Mouse (Mus musculus): ENCODE measurements around the gene Unc5a. TPM values are rescaled to one million over a fixed set of nuclear protein-coding genes. Genes with fewer than 3 reads are reported as not detected.

Gene Unc5a
- total RNA-seq, 2 experiments from 2014 or later = 146 to 148 TPM

DNA sequence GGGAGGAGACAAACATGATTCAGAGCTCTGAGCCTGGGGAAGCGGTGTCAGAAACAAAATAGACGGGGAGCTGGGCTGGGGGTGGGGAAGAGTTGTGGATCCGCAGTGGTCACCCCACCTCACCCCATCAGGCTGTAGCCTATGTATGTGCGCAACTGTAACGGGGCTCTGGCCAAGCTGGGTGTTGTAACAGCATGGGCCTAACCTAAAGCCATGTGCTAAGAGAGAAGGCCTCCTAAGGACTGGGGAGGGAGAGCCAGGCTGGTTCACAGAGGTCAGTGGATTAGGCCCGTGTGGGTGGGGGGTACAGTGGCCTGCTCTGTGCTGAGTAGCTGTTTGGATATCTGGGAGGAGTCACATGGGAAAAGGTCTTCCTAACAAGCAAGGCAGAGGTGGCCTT lies 10.6 kb downstream of the Unc5a start:
- Histone ChIP-seq H3K27ac (peak overlapping the region; percentile 87; the same call in 1 of the 2 replicates), H3K4me3 (no peak overlapping the region)
- DNase-seq (ENCODE audit: low spot score in 2 of 2) = no peak
- TF ChIP-seq CTCF (conservative IDR thresholded peaks at IDR 0.05) = no peak

DNA sequence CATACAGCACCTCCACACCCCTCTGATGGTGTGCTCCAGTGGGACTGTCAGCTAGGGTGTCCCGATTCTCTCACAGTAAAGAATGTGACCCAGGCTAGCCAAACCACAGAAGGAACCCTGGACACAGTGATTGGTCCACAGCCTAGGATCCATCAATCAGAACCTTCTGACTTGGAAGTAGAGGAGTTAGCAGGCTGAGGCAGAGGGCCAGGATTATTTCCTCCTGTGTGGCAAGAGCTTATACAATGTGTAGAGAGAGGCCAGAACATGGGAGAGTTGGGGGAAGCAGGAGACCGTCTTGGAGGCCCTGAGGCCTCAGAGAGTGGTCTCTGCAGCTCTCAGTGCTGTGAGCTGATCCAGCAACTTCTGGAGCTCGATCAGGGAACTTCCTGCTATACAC lies 11.3 kb downstream of the Unc5a start:
- TF ChIP-seq CTCF (conservative IDR thresholded peaks at IDR 0.05) = no peak
- Histone ChIP-seq H3K4me3 (no peak overlapping the region), H3K27ac (peak overlapping the region; percentile 87; the same call in 1 of the 2 replicates)
- no peak for DNase-seq (ENCODE audit: low spot score in 2 of 2)

DNA sequence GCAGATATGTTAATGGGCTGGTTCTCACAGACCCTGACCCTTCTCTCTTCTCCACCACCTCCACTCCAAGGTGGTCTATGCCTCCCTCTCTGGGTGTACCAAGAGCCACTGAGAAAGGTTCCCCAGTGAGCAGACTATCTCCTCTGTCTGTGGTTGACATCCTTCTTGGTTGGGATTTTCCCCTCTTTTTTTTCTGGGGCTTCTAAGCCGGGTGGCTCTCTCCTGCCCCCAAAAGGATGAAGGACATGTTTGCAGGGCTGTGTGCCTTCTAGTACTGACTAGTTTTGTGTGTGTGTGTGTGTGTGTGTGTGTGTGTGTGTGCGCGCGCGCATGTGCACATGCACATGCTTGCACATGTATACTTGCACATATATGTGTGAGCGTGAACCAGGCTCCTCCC lies 16.0 kb downstream of the Unc5a start:
- peak in 1 of 2 experiments; percentile 37 for DNase-seq (ENCODE audit: low spot score in 2 of 2)
- Histone ChIP-seq H3K4me3 (no peak overlapping the region), H3K27ac (peak overlapping the region; percentile 8; the same call in 1 of the 2 replicates)
- TF ChIP-seq CTCF (conservative IDR thresholded peaks at IDR 0.05) = peak; percentile 74

DNA sequence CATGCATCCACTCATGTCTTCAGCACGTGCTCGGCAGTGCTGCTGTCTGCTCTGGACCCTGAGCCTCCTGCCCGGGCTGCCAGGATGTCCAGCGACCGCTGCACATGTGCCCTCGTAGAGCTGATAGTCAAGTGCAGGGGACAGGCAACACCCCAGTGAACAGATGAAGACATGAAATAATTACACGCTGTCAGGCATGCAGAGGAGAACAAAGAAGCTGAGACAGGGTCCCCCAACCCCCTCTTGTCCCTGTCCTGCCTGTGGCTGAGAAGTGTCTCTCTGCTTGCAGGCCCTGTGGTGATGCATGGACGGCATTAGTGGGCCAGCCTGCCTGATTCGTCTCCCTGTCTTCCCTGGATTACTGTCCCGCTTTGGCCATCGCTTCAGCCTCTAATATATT lies 18.3 kb downstream of the Unc5a start:
- no peak overlapping the region for H3K4me3 ChIP-seq
- TF ChIP-seq CTCF (conservative IDR thresholded peaks at IDR 0.05) = no peak
- DNase-seq (ENCODE audit: low spot score in 2 of 2) = no peak
- H3K27ac ChIP-seq = peak overlapping the region; percentile 32; the same call in 1 of the 2 replicates

DNA sequence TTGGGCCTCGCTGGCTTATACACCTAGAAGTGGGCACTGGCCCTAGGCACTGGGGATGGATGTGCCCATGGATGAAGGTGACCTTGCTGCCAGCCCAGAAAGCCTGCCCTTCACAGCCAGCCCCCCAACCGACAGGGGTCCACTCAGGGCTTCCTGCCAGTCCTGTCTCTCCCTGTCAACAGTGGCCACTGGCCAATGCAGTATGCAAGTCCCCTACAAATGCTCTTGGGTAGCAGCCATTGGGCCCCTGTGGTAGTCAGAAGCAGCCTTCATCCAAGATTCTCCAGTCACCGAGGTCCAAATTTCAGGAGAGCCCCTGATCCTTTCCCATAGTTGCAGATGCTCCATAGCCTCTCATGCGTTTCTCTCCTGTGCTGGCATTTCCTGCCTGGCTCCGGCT lies 19.4 kb downstream of the Unc5a start:
- TF ChIP-seq CTCF (conservative IDR thresholded peaks at IDR 0.05) = no peak
- peak overlapping the region; percentile 29; the same call in 1 of the 2 replicates for H3K27ac ChIP-seq
- no peak overlapping the region for H3K4me3 ChIP-seq
- DNase-seq (ENCODE audit: low spot score in 2 of 2) = no peak

DNA sequence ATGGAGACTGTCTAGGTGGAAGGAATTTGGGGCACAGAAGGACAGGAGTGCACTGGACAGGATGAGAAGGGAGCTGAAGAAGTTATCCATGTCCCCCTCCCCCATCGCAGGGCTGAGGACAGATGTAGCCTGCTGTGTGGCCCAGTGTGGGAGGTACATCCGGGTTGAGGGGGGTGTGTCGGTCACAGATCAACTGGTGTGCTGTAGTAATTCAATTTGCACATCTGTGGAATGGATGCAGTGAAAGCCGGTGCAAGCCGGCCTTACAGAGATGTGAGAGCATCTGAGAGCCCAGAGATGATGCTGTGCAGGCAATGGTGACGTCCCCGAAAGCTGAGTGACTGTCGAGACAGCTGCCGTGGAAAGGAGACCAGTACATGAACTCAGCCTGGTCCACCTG lies 20.3 kb downstream of the Unc5a start:
- no peak for TF ChIP-seq CTCF (conservative IDR thresholded peaks at IDR 0.05)
- no peak overlapping the region for H3K4me3 ChIP-seq
- no peak overlapping the region for H3K27ac ChIP-seq
- DNase-seq (ENCODE audit: low spot score in 2 of 2) = no peak

DNA sequence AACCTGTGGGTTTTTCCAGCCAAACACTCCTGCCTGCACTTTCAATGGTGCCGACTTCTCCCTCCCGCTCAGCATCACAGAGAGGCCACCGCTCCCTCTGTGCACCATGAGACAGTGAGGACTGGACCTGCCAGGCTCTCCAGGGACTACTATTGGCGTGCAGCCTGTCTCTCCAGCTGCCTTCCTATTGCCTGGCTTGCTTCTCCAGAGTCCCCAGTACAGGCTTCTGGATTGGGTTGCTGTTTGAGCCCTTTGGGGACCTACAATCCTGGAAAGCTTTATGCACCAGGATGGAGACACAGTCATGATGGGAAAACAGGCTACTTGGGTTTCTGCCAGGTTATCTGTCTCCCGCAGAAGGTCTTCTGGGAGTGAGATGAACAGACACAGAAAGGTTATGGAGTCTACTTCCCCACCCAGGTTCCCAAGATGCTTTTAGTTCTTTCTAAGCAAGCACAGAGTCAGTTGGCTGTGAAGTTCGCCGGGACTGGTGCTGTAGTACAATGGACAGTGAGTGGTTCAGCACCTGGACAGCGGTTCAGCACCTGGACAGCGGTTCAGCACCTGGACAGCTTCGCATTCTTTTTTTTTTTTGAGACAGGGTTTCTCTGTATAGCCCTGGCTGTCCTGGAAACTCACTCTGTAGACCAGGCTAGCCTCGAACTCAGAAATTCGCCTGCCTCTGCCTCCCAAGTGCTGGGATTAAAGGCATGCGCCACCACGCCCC lies 21.5 kb downstream of the Unc5a start:
- DNase-seq (ENCODE audit: low spot score in 2 of 2) = no peak
- Histone ChIP-seq H3K4me3 (no peak overlapping the region), H3K27ac (no peak overlapping the region)
- TF ChIP-seq CTCF (conservative IDR thresholded peaks at IDR 0.05) = no peak

DNA sequence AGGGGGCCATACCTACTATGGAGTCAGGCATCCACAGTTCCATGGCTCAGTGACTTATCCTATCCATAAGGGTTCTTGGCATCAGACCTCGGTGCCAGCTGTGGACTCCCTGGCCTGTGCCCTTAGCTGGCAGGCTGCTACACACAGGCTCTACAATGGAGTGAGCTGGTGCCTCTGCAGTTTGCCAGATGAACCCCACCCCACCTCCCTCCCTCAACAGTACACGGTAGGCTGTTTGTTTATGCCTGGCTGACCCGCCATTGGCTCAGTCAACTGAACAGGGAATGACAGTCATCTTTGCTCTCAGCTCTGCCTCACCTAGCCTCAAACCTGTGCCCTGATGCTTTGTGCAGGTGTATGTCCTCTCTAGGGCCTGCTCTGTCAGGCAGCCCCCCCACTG lies 26.3 kb downstream of the Unc5a start:
- TF ChIP-seq CTCF (conservative IDR thresholded peaks at IDR 0.05) = no peak
- DNase-seq (ENCODE audit: low spot score in 2 of 2) = no peak
- H3K27ac ChIP-seq = no peak overlapping the region
- no peak overlapping the region for H3K4me3 ChIP-seq

DNA sequence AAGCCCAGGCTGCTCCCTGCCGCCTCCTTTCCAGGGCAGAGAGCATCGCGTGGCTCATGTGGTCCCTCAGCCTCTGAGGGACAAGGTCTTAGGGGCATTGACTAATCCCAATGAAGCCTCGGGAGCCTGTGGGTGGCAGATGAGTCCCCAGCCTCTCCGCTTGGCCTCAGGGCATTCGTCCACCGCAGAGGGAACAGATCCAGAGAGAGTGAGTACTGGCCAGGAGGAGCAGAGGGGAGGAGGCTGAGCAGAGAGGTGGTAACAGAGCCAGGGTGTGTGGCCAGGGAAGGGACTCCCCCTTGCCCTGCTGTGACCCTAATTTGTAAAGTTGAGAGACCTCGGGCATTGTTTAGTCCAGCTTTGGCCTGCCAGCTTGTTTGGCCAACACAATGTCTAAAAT lies 29.6 kb downstream of the Unc5a start:
- DNase-seq (ENCODE audit: low spot score in 2 of 2) = no peak
- no peak for TF ChIP-seq CTCF (conservative IDR thresholded peaks at IDR 0.05)
- Histone ChIP-seq H3K4me3 (no peak overlapping the region), H3K27ac (peak overlapping the region; percentile 67; the same call in 1 of the 2 replicates)

DNA sequence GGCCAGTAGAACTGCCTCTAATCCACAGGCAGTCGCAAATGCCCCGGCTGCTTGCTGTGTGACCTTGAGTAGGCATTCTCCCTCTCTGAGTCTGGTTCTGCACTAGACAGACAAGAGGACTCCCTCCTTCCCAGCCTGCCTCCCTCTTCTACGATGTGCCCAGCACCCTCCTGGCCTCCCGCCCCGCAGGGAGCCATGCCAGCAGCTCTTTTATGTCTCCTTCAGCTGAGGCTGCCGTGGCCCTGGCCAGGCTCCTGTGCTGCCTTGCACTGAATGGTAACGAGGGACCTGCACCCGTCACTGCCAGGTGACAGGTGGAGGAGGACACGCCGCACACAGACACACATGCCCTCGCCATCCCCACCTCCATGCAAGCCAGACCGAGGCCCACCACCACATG lies 31.7 kb downstream of the Unc5a start:
- TF ChIP-seq CTCF (conservative IDR thresholded peaks at IDR 0.05) = no peak
- peak overlapping the region; percentile 6; the same call in 1 of the 2 replicates for H3K4me3 ChIP-seq
- peak; percentile 37 to 44 for DNase-seq (ENCODE audit: low spot score in 2 of 2)
- H3K27ac ChIP-seq = peak overlapping the region; percentile 67

DNA sequence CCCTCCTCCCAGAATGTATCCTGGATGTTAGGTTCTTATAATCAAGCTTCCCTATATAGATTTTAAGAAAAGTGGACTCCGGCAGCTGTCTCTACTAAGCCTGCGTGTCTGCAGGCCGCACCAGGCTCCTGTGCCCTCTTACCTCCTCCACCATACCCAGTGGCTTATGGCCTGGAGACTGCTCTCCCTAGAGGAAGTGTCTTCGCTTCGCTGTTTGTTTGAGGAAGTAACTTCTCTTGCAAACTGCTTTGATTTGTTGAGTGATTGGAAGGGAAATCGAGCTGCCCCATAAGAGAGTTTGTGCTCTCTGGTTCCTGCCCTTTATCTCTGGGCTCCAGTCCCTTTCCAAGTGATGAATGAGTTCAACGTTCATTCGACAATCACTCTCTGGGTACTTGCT lies 33.8 kb downstream of the Unc5a start:
- TF ChIP-seq CTCF (conservative IDR thresholded peaks at IDR 0.05) = no peak
- H3K27ac ChIP-seq = no peak overlapping the region; the same call in 1 of the 2 replicates
- no peak for DNase-seq (ENCODE audit: low spot score in 2 of 2)
- no peak overlapping the region for H3K4me3 ChIP-seq

DNA sequence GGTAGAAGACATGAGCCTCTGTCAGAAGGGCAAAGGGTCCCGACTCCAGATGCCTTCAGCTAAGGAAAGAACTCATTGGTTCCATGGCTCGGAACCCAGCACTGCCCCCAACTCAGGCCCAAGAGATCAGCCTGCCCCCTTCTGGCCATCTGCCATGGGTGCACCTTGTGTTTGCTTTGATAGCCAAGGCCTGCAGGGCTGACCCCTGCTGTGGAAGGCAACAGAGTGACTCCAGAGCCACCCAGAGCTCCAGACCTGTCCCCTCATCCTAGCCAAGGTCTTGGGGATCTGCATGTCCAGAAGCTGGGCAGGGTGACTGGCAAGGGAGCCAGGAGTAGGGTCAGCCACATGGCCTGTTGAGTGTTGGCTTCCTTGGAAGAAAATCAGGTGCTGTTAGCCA lies 34.4 kb downstream of the Unc5a start:
- no peak overlapping the region for H3K4me3 ChIP-seq
- peak; percentile 61 for TF ChIP-seq CTCF (conservative IDR thresholded peaks at IDR 0.05)
- DNase-seq (ENCODE audit: low spot score in 2 of 2) = no peak
- H3K27ac ChIP-seq = peak overlapping the region; percentile 51; the same call in 1 of the 2 replicates

DNA sequence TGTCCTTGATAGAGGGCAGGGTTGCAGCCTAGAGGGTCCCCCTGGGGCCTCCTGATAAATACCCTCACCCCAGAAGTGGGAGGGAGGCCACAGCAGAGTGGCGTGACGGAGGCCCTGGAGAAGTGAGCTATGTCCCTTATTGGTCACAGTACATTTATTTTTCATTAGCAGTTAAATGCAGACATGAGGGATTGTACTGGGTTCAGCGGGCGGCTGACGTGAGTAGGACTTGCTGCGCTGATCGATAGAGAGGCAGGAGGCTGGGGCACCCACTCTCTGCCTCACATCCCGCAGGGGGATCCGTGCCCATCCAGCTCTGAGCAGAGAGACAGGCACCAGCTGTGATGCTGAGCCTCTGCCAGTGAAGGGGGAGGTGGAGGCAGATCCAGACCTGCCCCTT lies 38.2 kb downstream of the Unc5a start:
- H3K27ac ChIP-seq = peak overlapping the region; percentile 77
- no peak overlapping the region for H3K4me3 ChIP-seq
- TF ChIP-seq CTCF (conservative IDR thresholded peaks at IDR 0.05) = no peak
- DNase-seq (ENCODE audit: low spot score in 2 of 2) = peak; percentile 46 to 52

DNA sequence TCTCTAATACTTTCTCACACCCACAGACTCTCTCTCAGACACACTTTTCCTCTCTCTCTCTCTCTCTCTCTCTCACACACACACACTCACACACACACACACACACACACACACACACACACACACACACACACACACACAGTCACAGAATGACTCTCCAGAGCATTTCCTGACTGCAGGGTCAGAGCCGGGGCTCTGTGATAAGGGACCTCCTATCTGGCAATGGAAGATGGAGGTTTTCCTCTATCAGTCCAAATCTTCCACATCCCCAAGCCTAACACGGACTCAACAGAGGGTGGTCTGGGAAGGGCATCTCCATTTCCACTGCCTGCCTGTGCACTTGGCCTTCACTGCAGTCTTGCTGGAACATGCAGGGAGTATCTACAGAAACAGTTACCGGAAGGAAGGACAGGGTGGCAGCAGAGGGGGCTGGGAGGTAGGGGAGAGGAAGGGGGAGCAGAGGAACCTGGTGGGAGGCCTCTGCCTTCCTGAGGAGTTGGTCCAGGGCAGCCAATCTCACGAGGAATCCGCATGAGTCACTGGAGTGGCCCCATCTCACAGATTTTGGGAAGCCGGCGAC lies 39.1 kb downstream of the Unc5a start:
- no peak for TF ChIP-seq CTCF (conservative IDR thresholded peaks at IDR 0.05)

More for the DNA sequence above, 39.1 kb downstream of the Unc5a start:
- Histone ChIP-seq H3K4me3 (no peak overlapping the region), H3K27ac (peak overlapping the region; percentile 32; the same call in 1 of the 2 replicates)
- DNase-seq (ENCODE audit: low spot score in 2 of 2) = no peak
